Mouse (Mus musculus) right cerebral cortex, postnatal 25 days (tissue): ENCODE measurements around the gene Plekhm3.
"Not testable (repeated sequence)": the region's sequence is repeated elsewhere in the genome, so short reads cannot be mapped to it uniquely, and the experiment has no call there.

Experiments used
- DNase-seq: peaks from one replicate; pipeline ENCODE4 v3.0.0; 2022

Plekhm3 gene

GRCm38 (mm10) chr1:64956479-64956961, at the start of gene Plekhm3:
Plekhm3 (minus strand) TSS chr1:64956824.
- peak; percentile 87 for DNase-seq

DNA sequence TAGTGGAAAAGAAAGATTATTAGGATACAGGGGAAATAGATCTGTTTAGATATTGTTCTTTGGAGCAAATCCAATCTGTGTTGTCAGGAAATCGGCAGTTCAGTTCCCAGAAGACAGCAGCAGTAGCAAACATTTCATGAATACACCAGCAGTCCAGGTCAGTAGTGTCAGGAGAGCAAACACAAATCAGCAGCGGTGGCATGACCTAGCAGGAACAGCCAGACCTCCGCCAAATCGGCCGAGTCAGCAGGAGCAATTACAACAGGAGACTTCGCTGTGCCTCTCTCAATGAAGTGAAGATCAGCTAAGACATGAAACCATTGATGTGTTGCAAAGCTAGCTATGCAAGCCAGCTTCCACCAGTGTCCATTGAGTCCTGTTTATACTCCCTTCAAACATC, 49.0 kb upstream of the Plekhm3 start:
- DNase-seq: no peak

GRCm38 (mm10) chr1:65004526-65004925, 47.9 kb upstream of the Plekhm3 start:
- no peak for DNase-seq

DNA sequence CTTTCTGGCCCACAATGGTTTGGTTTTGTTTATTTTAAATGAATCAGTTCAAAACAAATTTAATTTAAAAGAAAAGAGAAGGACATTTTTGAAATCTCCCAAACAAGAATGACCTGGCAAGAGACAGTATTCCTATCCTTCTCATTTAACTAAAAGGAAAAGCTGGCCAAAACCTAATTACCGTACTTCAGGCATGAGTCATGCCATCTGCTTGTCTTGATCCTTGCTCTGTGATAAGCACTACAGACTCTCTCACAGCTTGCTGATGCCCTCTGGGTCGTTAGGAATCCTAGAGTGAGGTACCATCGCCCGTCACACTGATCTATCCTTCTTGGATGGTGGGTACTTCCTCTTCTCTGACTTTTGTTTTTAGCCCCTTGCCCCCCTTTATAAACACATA, 36.6 kb upstream of the Plekhm3 start:
- no peak for DNase-seq

GRCm38 (mm10) chr1:64988176-64988575, 31.6 kb upstream of the Plekhm3 start:
- no peak for DNase-seq

GRCm38 (mm10) chr1:64986120-64986519, 29.5 kb upstream of the Plekhm3 start:
- peak; percentile 37 for DNase-seq

DNA sequence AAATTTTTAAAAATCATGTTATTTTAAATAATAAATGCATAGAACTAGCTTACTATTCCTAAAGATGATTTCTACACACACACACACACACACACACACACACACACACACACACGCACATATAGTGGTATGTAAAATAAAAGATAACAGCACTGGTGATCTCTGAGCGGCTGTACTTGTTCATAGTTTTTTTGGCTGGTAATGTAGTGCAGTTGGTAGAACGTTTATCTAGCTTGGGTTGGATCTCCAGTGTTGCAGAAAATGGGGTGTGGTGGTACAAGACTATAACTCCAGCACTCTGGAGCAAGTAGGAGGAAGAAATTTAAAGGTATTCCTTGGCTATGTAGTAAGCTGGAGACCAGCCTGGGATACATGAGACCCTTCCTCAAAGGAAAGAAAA, 26.6 kb upstream of the Plekhm3 start:
- DNase-seq: no peak

- peak; percentile 52 for DNase-seq
These were observed 21.7 kb upstream of the Plekhm3 start for GRCm38 (mm10) chr1:64978321-64978799.

DNA sequence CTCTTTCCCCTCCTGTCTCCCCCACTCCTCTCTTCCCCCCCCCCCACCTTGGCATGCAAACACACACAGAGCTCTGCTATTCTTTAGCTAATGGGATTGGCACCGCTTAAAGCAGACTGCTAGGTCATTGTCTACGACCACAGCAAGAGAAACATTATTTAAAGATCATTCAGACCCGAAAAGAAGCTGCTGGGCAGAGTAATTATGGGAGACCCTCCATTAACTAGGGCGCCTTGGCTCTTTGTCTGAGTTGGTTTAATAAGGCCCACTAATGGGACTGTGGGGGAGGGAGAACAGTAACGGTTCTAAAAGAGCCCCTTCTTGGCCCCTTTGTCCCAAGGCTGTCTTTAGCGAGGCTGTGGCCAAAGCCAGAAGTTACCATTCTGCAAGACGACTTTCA, 18.7 kb upstream of the Plekhm3 start:
- DNase-seq: no peak

DNA sequence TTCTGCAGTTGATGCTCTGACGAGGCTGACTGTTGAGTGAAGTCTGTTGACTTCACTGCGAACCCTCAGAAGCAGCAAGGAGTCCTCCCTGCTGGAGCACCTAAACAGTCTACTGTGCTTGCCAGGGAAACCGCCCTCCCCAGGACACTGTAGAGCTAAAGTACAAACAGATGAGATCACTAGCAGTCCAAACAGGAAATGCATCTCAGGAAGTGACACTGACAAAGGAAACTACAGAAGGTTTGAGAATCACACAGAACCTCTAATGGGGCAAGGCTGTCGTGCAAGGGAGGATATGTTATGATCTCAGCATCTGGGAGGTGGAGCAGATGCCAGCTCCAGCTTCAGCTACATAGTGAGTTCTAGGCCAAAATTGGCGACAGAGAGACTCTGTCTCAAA, 14.1 kb upstream of the Plekhm3 start:
- DNase-seq: no peak

DNA sequence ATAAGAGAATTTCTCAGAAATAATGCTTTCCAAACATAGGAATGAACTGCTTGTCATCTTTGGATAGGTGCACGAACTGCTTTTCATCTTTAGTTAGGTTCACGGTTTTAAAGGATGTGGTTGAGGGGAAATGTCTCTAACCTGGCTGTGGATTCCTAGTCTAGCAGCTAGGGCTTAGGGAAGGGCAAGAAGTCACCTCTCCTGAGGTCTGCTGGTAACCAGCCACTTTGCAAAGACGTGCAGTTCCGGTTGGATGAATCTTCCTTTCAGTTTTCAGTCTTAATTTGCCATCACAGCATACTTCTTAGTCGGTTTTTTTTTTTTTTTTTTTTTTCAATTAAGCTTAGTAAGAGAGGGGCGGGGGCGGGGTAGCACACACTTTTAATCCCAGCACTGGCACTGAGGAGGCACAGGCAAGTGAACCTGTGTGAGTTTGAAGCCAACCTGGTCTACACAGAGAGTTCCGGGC, 431 bp upstream of the Plekhm3 start:
- DNase-seq: no peak

- DNase-seq: not testable (repeated sequence)
These were observed 1.8 kb downstream of the Plekhm3 start for GRCm38 (mm10) chr1:64954786-64955185.

- DNase-seq: no peak
These were observed 6.4 kb downstream of the Plekhm3 start for GRCm38 (mm10) chr1:64950271-64950670.

DNA sequence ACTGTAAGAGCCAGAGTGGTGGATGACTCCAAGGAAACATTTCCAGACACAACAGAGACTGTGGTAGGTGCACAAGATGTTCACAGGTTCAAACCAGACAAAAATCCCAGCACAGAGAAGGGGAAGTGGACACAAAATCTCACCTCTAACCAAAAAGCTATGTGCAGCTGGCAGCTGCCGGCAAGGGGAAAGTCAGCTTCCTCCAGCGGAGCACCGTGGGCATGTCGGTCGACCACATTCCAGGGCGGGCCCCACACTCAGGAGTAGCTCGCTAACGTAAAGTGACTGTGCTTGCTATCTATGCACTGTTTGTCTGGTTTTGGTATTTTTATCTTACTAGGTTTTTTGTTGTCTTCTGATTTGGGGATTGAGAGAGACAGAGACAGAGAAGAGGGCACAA, 7.2 kb downstream of the Plekhm3 start:
- DNase-seq: no peak

DNA sequence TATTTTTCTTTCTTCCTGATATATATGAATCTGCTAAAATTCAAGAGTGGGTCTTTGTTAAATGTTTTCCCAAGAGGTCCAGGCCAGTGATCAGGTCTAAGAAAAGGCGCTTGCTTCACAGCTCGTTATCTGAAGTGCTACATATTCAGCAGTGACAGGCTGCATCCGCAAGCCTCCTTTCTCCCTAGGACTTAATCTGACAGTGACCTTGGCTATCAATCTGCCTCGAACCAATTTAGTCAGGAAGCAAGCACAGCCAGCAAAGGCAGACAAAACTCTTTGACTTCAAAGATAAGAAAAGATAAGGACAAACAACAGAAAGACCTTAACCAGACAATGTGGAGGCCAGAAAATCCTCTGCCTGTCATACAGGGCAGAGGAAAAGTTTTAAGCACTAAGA, 10.5 kb downstream of the Plekhm3 start:
- DNase-seq: no peak

DNA sequence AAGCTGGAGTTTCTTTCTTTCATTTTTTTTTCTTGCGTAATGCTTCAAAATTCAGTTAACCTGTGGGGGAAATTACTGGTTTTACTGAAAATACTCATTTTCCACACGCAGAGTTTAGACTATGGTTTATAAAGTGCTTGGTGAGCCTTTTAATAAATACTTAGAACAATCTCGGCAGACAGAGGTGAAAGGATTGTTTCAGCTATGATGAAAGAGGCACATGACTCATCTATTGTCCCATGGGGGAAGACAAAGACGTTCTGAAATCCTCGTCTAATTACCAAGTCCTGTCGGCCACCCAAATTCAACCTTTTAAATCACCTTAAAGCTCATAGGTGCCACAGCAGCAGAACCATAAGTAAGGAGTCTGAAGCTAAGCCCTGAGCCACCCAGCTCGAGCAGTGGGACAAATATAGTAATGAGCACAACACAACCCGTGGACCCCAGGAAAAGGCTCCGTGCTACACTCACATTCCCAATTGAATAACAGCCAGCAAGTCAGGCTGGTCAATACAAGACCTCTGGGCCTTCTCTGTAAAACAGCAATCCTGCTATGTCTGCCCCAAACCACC, 11.3 kb downstream of the Plekhm3 start:
- no peak for DNase-seq

DNA sequence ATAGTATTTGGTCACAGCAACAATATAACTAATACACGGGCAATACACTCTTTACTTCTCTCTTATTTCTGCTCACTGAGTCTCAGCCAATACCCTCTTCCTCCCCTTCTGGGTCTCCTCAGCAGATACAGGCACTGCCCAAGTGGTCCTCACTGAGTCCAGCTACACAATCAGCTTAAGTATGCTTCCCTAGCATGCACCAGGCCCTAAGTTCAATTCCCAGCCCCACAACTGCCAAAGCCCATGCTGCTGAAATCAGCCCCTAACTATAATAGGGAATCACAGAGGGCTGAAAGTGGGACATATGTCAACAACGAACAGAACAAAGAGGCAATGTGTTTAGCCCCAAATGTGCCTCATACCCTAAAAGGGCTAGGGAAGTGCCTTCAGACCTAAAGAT, 11.9 kb downstream of the Plekhm3 start:
- no peak for DNase-seq

- no peak for DNase-seq
These were observed 14.4 kb downstream of the Plekhm3 start for GRCm38 (mm10) chr1:64942006-64942755.

DNA sequence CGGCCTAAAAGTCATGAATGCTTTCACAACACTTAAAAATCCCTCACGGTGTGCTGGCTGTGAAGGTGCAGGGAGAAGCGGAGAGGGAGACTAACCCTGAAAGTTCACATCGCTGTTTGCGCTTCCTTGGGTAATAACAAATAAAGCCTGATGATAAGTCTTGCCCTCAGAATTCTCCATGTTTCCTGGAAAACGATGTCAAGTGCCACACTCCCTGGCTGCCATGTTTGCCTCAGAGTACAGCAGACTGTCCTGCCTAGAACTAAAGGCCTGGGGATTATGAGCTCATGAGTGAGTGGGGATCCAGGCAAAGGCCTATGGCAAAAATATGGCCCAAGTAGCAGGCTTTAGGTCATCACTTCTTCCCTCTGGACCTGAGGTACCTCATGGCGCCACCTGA, 17.7 kb downstream of the Plekhm3 start:
- no peak for DNase-seq

DNA sequence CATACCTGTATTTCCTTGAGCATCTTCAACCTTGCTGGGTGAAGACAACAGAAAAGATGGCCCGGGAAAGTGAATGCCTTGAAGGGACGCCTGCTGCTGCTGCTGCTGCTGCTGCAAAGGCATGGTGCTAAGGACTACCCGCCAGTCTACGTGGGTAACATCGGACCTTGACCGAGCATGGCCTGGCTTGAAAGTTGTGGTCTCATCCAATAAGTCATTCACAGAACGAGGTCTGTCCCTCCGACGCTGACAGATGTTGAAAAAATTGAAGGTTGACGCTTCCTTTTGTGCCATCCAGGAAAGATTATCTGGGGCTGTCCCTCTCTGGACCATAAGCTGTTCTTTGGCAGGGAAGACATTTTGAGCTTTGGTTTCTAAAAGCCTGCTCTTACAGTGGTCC, 18.9 kb downstream of the Plekhm3 start:
- no peak for DNase-seq

GRCm38 (mm10) chr1:64932921-64933320, 23.7 kb downstream of the Plekhm3 start:
- DNase-seq: no peak

- no peak for DNase-seq
These were observed 26.5 kb downstream of the Plekhm3 start for GRCm38 (mm10) chr1:64930124-64930523.

DNA sequence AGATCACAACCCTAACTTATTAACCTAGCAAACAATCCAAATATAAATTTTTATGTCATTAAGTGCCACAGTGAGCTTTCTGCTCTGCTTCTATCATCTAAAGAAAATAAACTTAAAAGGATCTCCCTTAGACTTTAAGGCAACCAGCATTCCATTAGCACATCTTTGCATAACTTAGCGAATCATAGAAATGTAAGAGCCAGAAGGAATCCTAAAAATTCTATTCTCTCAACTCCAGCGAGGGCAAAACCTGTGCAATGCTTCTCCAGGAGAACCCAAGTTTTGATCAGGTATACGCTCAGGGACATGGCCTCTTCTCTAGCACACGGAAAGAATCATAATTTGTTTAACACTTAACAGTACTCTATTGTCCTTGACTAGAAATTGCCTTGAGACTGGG, 27.0 kb downstream of the Plekhm3 start:
- DNase-seq: no peak

DNA sequence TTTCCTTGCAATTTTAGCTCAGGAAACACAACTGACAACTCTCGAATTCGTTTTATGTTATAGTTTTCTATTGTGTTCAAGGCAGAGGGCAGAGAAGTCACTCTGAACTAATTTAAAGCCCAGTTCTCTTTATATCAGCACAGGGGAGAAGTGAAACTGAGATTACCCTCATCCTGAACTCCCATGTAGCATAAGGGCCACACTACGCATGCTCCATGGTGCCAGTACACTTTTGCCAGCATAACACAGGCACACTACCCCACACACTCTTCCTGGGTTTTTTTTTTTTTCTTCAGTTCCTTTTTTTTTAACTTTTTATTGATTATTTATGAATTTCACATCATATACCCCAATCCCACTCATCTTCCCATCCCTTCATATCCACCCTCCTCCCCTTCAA, 28.1 kb downstream of the Plekhm3 start:
- DNase-seq: no peak
